Mouse (Mus musculus) stomach, embryonic 16.5 days (tissue): ENCODE data around the gene Irf2bp1. TPM values are rescaled to one million over a fixed set of nuclear protein-coding genes. Genes with fewer than 3 reads are reported as not detected.
A peak's percentile ranks its signal among the peaks of the same experiment; 100 is the strongest.

Source experiments
- ATAC-seq: fragments of 200-750 bp; cut with Nextera tagmentation; 2 replicates; pipeline ENCODE4 v1.8.0; 2017; ENCODE audit warnings: moderate number of reproducible peaks, moderate TSS enrichment; ENCODE audit not compliant: insufficient read depth, low FRiP score
- H3K27ac ChIP-seq: fragments of 300-500 bp; sonication (generic); 2 replicates; pipeline ENCODE4 v1.5.1; 2014; ENCODE audit warnings: low read length
- H3K27me3 ChIP-seq: fragments of 300-500 bp; sonication (generic); 2 replicates; pipeline ENCODE4 v1.6.1; 2014; ENCODE audit warnings: low read length, control low read depth, mixed read lengths; ENCODE audit not compliant: control insufficient read depth, insufficient read depth
- H3K36me3 ChIP-seq: fragments of 300-500 bp; sonication (generic); 2 replicates; pipeline ENCODE4 v1.6.1; 2014; ENCODE audit warnings: low read length; ENCODE audit not compliant: control insufficient read depth, insufficient read depth
- H3K4me1 ChIP-seq: fragments of 300-500 bp; sonication (generic); 2 replicates; pipeline ENCODE4 v1.6.1; 2014; ENCODE audit warnings: low read length, control low read depth, mixed read lengths; ENCODE audit not compliant: control insufficient read depth, insufficient read depth
- H3K4me2 ChIP-seq: fragments of 300-500 bp; sonication (generic); 2 replicates; pipeline ENCODE4 v1.6.1; 2014; ENCODE audit warnings: low read depth, low read length, mixed read lengths
- H3K4me3 ChIP-seq: fragments of 300-500 bp; sonication (generic); replicated peaks from 2 replicates; pipeline ENCODE4 v1.5.1; 2014; ENCODE audit warnings: mild to moderate bottlenecking, low read length
- H3K9ac ChIP-seq: fragments of 300-500 bp; sonication (generic); 2 replicates; pipeline ENCODE4 v1.6.1; 2014; ENCODE audit warnings: low read length
- H3K9me3 ChIP-seq: fragments of 300-500 bp; sonication (generic); replicated peaks from 2 replicates; pipeline ENCODE4 v1.6.1; 2016; ENCODE audit warnings: low read length, control low read depth; ENCODE audit not compliant: control insufficient read depth
- WGBS: fragments of 180-500 bp; shearing (Covaris S2); extraction: QIAGEN DNeasy Blood & Tissue Kit; methylation state at CpG from one replicate; pipeline ENCODE4 v1.1.7; 2014; 5-methylcytosine and 5-hydroxymethylcytosine counted together
- polyA plus RNA-seq: library from polyadenylated mRNA; unstranded; fragments of >200 nt; fragmentation: Nextera tagmentation; extraction: Ambion mirVana; gene quantifications from 2 replicates; pipeline ENCODE4 v1.2.1, GENCODE M21; 2015

Irf2bp1 gene
- 10.7 and 14.3 TPM in 2 replicates for polyA plus RNA-seq

GRCm38 (mm10) chr7:19003902-19004630 lies at the start of gene Irf2bp1:
Gene Irf2bp1, plus strand, starts transcription at chr7:19004044.
- under 1% methylated on average over 87 of the region's 90 CpGs for WGBS
- peak; percentile 56 for ATAC-seq
- H3K27me3 ChIP-seq = no peaks in the 10 kb centered on the region
- H3K9ac ChIP-seq = peak within 1 kb of the TSS; percentile 85
- H3K27ac ChIP-seq = peak within 1 kb of the TSS; percentile 93
- H3K36me3 ChIP-seq = peaks cover 6% of the 10 kb centered on the region; the same call in 1 of the 2 replicates
- H3K4me2 ChIP-seq = peak within 1 kb of the TSS; percentile 78
- H3K4me3 ChIP-seq = peak within 1 kb of the TSS; percentile 63
- H3K4me1 ChIP-seq = peaks cover 50% of the 10 kb centered on the region
- H3K9me3 ChIP-seq = no peaks in the 10 kb centered on the region

GRCm38 (mm10) chr7:18957569-18958383 lies 46.1 kb upstream of the Irf2bp1 start:
- H3K4me3 ChIP-seq = peak overlapping the region; percentile 65
- H3K27me3 ChIP-seq = peaks cover 48% of the 10 kb centered on the region
- peak overlapping the region; percentile 99 for H3K4me2 ChIP-seq
- H3K9ac ChIP-seq = peak overlapping the region; percentile 73
- no peaks in the 10 kb centered on the region for H3K9me3 ChIP-seq
- peaks cover 7% of the 10 kb centered on the region; the same call in 1 of the 2 replicates for H3K4me1 ChIP-seq
- ATAC-seq = peak; percentile 73
- no peaks in the 10 kb centered on the region for H3K36me3 ChIP-seq
- WGBS = 1% methylated on average over 102 of the region's 107 CpGs
- no peak overlapping the region for H3K27ac ChIP-seq

GRCm38 (mm10) chr7:18958384-18958766 lies 45.5 kb upstream of the Irf2bp1 start:
- Histone ChIP-seq H3K36me3 (no peaks in the 10 kb centered on the region), H3K4me1 (peaks cover 10% of the 10 kb centered on the region; the same call in 1 of the 2 replicates), H3K27ac (no peak overlapping the region), H3K9ac (peak overlapping the region; percentile 73), H3K4me2 (peak overlapping the region; percentile 99), H3K4me3 (peak overlapping the region; percentile 65), H3K27me3 (peaks cover 52% of the 10 kb centered on the region), H3K9me3 (no peaks in the 10 kb centered on the region)
- ATAC-seq = peak; percentile 37
- WGBS = under 1% methylated on average over 21 of the region's 21 CpGs

GRCm38 (mm10) chr7:18959446-18959845 lies 44.4 kb upstream of the Irf2bp1 start:
- Histone ChIP-seq H3K27ac (no peak overlapping the region), H3K4me2 (no peak overlapping the region), H3K4me3 (no peak overlapping the region), H3K36me3 (no peaks in the 10 kb centered on the region), H3K27me3 (peaks cover 60% of the 10 kb centered on the region), H3K9me3 (no peaks in the 10 kb centered on the region), H3K4me1 (peaks cover 10% of the 10 kb centered on the region; the same call in 1 of the 2 replicates), H3K9ac (no peak overlapping the region)
- WGBS = 50% methylated on average over 8 of the region's 8 CpGs
- no peak for ATAC-seq

GRCm38 (mm10) chr7:18962171-18962792 lies 41.6 kb upstream of the Irf2bp1 start:
- H3K4me1 ChIP-seq = peaks cover 10% of the 10 kb centered on the region; the same call in 1 of the 2 replicates
- WGBS = 1% methylated on average over 17 of the region's 17 CpGs
- H3K27ac ChIP-seq = no peak overlapping the region
- peak overlapping the region; percentile 10 for H3K4me3 ChIP-seq
- no peaks in the 10 kb centered on the region for H3K9me3 ChIP-seq
- H3K9ac ChIP-seq = no peak overlapping the region
- no peaks in the 10 kb centered on the region for H3K36me3 ChIP-seq
- H3K4me2 ChIP-seq = peak overlapping the region; percentile 20; the same call in 1 of the 2 replicates
- no peak for ATAC-seq
- peaks cover 69% of the 10 kb centered on the region for H3K27me3 ChIP-seq

- peak overlapping the region; percentile 10 for H3K4me3 ChIP-seq
- H3K27me3 ChIP-seq = peaks cover 66% of the 10 kb centered on the region
- H3K4me1 ChIP-seq = peaks cover 10% of the 10 kb centered on the region; the same call in 1 of the 2 replicates
- no peaks in the 10 kb centered on the region for H3K36me3 ChIP-seq
- H3K4me2 ChIP-seq = peak overlapping the region; percentile 20
- H3K9me3 ChIP-seq = no peaks in the 10 kb centered on the region
- ATAC-seq = no peak
- no peak overlapping the region for H3K9ac ChIP-seq
- no peak overlapping the region for H3K27ac ChIP-seq
- WGBS = under 1% methylated on average over 20 of the region's 20 CpGs
These were observed 41.0 kb upstream of the Irf2bp1 start for GRCm38 (mm10) chr7:18962795-18963194.

- WGBS = under 1% methylated on average over 19 of the region's 19 CpGs
These were observed 40.5 kb upstream of the Irf2bp1 start for GRCm38 (mm10) chr7:18963294-18963843.

GRCm38 (mm10) chr7:18965312-18965711 lies 38.5 kb upstream of the Irf2bp1 start:
- H3K4me1 ChIP-seq = 0 out of 2 replicates have a peak, but pooled peaks cover 10% of the 10 kb centered on the region
- peaks cover 52% of the 10 kb centered on the region for H3K27me3 ChIP-seq
- H3K9ac ChIP-seq = no peak overlapping the region
- no peaks in the 10 kb centered on the region for H3K36me3 ChIP-seq
- 81% methylated on average over 5 of the region's 5 CpGs for WGBS
- H3K27ac ChIP-seq = no peak overlapping the region
- no peak overlapping the region for H3K4me2 ChIP-seq
- ATAC-seq = no peak
- no peak overlapping the region for H3K4me3 ChIP-seq
- no peaks in the 10 kb centered on the region for H3K9me3 ChIP-seq

More at GRCm38 (mm10) chr7:18963294-18963843, 40.5 kb upstream of the Irf2bp1 start:
- Histone ChIP-seq H3K4me3 (no peak overlapping the region), H3K27me3 (peaks cover 66% of the 10 kb centered on the region), H3K36me3 (no peaks in the 10 kb centered on the region), H3K9me3 (no peaks in the 10 kb centered on the region), H3K27ac (no peak overlapping the region), H3K4me1 (peaks cover 10% of the 10 kb centered on the region; the same call in 1 of the 2 replicates), H3K4me2 (0 out of 2 replicates have a peak overlapping the region, but pooled peaks have one; percentile 2), H3K9ac (no peak overlapping the region)
- no peak for ATAC-seq
